Mouse (Mus musculus): ENCODE data around the gene Cdk10.
"Not testable (repeated sequence)": the region's sequence is repeated elsewhere in the genome, so short reads cannot be mapped to it uniquely, and the experiment has no call there.

Gene Cdk10

DNA sequence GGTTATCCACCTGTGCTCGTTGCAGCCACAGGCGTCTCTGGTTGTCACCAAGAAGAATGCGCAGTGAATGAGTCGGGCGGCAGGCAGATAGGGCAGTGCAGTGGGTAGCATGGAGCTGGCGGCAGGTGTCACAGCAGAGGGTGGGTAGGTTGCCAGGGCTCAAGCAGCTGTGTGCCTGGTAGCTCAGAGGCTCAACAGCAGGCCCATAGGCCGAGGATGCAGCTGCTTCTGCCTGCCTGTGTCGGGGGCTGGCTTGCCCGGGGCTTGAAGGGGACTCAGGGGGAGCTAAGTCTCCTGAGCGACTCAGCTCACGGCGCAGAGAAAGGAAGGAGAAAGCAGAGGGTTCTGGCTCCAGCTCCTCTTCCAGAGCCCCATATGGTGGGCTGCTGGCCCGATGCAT is 8.7 kb downstream of the Cdk10 start:
- DNase-seq (ENCODE audit: low spot score): no peak

DNA sequence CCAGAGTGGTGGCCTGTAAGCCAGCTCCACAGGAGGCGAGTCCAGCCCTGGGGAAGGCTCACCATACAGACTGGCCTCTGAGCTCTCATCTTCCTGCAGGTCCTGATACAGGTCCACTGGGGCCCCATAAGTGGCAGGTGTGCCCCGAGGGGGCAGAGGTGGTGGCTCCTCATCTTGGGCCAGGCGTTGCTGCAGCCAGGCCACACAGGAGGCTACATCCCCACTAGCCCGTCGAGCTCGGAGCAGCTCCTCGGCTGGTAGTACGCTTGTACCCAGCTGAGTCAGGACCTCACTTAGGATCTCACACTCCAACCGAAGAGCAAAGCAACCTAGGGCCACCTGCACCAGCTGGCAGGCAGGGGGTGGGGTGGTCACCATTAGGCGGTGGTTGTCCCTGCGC is 9.1 kb downstream of the Cdk10 start:
- DNase-seq (ENCODE audit: low spot score): no peak

DNA sequence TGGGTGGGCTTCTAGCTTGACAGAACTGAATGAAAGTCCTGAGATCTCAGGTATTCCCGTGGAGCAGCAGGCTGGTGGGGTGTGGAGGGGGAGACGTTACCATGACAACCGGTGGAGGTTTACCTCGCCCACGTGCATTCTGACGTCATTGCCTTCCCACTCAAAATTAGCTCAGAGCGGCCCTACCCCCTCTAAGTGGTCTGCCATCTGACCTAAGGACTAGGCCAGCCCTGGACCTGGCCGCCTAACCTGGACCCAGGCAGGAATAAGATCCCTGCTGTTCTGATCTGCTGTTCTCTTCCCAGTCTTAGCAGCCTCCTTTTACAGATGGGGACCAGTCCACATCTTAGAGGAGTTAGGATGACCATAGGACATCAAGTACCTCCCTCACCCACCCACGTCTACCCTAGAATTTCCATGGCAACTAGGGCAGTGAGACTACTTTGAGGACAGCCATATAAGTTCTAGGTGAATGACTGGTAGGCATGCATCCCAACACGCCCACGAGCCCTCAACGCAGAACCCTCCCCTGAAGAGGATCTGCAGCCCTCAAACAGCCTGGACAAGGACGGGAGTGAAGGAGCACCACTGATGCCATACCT is 10.4 kb downstream of the Cdk10 start:
- DNase-seq (ENCODE audit: low spot score): no peak

DNA sequence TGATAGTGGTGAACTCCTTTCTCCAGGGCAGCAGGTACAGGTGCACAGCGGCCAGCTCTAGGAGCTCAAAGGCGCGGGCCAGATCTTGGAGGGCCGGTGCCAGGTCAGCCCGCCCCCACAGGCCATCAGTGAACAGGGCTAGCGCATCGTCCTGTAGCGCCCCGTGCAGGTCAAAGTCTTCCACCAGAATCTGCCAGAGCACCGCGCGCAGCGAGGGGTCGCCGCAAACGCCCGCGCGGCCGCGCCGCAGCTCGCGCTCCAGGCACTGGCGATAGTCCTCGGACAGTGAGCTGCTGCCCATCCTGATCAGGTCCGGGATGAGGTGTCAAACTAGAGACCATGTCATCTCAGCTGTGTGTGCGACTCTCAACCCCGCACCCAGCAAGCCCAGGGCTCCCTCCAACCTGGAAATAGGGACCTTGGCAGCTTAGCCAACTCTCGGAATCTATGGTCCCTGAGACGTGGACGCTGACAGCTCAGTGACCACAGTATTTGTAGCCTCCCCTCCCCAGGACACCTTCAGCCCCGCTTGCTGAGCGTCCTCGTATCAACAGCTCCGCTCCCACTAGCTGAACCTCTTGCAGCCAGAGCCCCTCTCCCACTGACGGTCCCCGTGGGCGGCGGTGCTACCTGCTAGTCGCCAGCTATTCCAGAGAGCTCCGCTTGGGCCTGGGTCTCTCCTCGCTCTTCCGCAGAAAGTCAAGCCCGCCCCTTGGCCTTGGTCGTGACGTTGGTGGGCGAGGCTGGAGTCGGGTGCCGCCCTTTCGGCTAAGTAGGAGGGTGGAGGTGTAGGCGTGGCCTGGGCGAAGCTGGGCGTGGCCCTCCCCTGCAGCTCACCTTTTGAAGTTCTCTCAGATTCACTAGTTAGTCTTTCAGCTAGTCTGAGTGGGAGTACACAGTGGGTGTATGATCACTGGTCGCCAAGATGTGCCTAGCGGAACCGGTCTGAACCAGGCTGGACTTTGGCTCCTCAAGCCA is 11.2 kb downstream of the Cdk10 start, which contains the start of gene Spata2l:
TSS of gene Spata2l (minus strand) at position 714 of the 978 bp plus-strand sequence.
- peak; percentile 76 for DNase-seq (ENCODE audit: low spot score)

DNA sequence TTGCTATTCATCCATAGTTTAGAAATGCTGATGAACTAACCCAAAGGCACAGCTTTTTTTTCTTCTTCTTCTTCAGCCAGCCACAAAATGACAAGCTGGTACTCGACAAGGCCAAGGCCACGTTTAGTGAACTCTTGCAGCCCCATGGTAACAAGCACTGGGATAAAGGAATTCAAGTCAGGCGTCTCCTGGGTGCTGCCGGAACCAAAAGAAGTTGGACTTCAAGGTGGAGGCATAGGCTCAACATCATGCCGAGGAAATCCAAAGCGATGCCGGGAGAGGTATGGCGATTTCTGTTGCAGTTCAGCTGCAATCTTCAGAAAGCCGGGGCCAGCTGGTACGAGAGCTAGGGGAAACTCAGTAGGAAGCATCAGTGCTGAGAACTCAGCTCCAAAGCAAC is 14.8 kb downstream of the Cdk10 start:
- no peak for DNase-seq (ENCODE audit: low spot score)

DNA sequence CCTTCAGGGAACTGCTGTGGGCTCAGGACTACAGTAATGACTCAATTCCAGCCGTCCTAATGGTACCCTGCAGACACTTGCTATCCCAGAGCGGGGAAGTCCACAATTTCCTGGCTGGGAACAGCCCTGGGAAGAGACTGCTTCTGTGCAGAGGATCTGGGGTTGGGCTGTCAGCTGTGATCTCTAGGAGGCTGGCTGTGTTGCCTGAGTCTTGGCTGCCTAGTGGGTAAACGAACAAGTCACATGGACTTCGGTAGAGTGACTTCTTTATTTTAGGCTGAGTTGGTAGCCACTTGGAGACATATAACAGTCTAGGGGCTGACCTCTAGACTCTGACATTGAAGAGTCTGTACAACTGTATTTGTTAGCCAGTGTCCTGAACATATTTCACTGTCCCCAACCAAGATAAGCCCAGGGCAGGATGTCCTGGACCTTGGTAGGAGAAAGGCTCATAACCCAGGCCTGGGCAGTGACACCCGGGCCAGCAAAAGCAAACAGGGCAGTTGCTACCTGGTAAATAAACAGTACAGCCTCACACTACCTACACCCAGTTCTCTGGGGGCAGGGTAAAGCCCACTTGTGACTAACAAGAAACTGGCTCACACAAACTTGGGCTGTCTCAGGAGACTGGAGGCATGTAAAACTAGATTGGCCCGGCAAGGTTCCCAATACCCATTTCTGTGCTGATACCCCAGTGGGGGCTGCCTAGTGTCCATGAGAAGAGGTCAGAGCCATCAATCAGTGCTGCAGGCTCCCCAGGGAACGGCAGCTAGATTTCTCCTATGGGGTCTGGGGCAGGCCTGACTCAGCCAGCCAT is 17.7 kb downstream of the Cdk10 start:
- no peak for DNase-seq (ENCODE audit: low spot score)

DNA sequence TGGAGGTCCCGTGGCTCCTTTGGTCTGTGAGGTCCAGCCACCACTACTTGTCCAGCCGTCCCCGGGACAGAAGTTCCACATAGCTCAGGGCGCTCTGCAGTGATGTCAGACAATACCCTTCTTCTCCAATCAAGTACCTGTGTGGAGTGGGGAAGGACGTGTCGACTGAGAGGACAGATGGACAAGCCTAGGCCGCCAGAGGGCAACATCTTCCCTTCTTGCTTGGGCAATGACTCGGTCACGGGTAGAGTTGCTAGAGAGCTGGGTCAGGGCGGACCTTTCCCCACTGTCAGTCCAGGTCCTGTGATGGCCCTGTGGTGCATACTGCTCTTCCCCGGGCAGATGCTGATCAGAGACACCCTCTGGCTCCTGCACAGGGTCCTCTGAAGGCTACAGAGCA is 18.4 kb downstream of the Cdk10 start:
- DNase-seq (ENCODE audit: low spot score): no peak

DNA sequence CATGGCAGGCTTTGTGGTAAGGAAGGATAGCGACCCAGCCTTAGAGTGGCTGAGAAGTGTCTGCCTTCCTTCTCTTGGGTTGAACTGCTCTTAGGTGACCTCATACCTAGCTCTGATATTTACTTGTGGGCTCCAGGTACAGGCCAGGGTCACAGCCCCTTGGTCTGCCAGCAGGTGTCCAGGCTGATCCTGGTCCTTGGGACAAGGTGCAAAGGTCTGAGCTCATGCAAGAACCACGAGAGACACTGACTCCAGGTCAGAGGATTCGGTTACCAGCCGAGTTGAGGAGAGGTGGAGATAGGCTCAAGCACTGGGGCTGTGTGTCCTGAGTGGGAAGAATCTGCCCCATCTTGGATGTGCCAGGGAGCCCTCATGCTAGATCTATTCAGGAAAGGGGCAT is 19.7 kb downstream of the Cdk10 start:
- DNase-seq (ENCODE audit: low spot score): no peak

DNA sequence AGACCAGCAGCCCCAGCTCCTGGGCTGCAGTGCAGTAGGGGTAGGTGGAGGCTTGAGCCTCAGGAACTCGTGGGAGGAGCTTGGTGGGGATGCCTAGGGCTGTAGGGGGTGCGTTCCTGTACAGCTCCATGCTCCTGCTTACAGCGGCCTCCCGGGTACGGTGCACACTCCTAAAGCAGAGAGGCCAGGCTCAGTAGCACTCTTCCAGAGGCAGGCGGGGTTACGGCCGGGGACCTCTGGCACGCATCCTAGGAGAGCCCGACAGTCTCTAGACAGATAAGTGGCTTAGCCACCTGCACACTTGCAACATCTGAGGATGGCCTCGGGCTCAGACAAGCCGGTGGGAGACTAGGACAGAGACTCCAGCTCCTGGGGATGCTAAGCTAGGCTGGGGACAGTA is 20.9 kb downstream of the Cdk10 start:
- DNase-seq (ENCODE audit: low spot score): no peak

DNA sequence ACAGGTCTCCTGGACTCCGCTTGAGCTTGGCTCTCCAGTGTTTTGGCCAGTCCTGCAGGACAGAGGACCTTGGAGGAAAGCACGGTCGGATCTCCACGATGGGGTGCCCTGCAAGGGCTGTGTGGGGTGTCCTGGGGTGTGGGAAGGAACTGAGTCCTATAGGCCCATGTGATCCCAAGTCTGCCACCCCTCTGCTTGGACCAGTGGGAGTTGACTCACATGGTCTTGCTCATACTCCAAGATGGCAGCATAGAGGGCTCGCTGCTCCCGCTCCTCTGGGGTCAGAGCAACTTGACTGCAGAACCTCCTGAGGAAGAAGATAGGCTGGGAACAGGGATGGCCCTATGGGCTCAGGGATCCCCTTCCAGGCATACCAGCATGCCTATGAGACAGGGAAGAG is 23.1 kb downstream of the Cdk10 start:
- DNase-seq (ENCODE audit: low spot score): no peak

DNA sequence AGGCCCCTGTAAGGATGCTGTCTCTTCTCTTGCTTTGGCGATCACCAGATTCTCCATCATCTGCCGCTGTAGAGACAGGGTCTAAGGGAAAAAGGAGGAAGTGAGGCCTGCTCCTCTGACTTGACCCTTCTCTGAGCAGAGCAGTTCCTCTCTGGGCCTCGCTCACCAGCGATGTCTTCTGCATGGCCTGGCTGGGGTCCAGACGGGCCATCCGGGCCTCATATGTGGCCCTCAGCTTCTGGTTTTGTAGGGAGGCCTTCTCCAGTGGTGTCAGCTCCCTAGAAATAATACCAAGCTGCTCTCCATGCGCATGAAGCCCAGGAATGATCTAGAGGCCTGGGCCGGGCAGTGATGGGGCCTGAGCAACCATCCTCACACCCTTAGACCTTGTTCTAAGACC is 24.0 kb downstream of the Cdk10 start:
- DNase-seq (ENCODE audit: low spot score): no peak

DNA sequence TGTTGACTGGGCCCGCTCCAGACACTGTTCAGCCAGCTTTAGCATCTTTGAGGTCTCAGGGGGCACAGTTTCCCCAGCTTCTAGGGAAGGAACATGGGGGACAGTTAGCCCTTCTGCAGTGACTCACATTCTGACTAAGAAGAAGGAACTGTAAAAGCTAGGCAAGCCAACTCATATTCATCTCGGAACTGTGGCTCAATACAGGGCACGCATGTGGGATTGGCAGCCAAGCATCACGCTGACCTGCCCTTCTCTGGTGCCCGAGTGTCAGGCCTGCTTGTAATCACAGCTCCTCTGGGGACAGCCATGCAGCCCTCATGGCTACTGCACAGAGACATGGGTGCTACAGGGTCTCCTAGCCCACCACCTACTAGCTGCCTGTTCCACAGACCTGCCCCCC is 26.3 kb downstream of the Cdk10 start:
- DNase-seq (ENCODE audit: low spot score): no peak

DNA sequence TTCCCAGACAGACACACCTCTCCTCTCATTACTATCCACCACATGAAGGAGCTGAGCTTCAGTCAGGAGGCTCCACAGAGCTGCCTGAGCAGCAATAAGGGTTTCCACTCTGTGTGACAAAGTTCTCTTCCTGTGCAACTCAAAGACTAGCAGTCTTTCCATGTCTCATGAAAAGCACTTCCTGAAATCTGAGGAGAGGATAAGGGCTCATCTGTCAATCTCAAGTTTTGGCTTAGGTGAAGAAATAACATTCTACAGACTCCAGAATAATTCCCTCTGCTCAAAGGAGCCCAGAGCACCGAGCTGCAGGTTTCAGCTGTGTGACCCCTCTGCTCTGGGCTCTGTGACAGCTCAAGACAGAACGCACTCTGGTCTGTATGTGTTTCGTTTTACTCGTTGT is 28.3 kb downstream of the Cdk10 start:
- no peak for DNase-seq (ENCODE audit: low spot score)

DNA sequence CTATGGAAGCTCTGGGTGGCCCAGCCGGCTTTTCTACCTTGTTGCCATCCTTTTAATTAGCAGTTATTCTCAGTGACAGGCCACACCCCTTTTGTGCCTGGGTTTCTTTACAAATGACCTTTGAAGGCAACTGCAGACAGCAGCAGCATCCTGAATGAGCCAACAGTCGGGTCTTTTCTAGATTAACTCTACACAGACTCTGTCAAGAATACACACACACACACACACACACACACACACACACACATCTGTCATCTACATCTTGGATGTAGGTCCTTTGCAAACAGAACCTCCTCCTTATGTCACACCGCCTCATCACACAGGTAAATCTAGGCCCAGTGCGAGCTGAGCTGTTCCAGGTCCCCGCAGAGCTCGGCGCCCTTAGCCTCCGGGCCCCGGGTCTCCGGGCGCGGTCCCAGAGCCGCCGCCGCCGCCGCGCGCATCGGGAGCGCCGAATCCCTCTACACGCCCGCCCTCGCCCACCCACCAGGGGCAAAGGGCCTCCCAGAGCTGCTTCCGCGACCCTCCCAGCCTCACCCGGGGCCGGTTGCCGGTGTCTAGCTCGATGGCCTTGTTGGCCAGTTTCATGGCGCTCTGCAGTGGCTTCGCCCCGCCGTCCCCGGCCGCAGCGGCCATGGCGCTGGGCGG is 28.9 kb downstream of the Cdk10 start:
- DNase-seq (ENCODE audit: low spot score): peak; percentile 36

DNA sequence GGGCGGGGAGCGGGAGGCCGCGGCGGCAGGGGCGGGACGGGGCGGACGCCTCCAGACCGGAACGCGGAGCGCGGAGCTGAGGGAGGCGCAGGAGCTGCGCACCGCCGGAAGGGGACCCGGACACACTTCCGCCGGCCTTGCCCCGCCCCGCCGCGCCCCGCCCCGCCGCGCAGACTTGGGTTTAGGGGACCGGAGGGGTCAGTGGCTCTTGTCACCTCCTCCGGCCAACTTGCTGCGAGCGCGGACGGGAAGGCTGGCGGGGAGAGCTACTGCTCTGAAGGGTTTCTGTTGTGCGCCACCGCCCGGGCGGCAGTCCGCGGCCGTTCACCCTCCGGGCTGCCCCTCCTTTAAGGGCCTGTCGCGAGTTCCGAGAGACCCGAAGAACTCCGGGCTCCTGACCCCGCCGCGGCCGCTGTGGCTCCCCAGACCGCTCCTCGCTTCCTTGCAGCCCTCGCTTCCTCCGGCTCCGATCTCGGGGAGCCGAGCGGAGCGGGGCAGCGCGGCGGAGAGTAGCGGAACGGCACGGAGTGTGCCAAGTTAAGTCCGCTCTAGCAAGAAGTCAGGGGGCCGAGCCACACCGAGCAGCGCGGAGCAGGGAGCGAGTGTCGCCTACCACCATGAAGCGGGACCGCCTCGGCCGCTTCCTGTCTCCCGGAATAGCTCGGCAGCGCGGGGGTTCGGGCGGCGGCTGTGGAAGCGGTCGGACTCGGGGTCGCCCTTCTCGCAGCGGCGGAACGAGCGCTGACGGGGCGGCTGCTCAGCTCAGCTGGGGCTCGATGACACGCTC is 29.6 kb downstream of the Cdk10 start, which contains the start of the genes Zfp276 and Vps9d1:
TSS of gene Zfp276 (plus strand) at position 97 of the 787 bp plus-strand sequence.
TSS of gene Vps9d1 (minus strand) at position 250 of the 787 bp plus-strand sequence.
- DNase-seq (ENCODE audit: low spot score): peak; percentile 79

DNA sequence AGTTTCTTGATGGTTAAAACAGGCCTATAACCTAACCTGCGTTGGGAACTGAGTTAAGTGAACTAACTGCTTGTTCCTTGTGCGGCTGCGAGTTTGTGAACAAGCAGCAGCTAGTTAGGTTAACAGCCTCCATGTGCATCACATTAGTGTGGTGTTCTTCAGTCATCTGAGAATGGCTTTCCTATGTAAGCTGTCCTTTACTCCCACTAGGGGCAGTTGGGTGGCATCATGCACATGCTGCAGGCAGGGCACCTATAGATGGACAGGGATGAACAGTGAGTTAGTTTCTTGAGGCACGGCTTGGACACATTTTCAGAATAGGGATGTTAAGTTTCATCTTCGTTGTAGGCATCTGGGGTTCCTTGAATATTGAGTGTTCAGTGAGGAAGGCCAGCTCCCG is 30.5 kb downstream of the Cdk10 start:
- DNase-seq (ENCODE audit: low spot score): no peak

DNA sequence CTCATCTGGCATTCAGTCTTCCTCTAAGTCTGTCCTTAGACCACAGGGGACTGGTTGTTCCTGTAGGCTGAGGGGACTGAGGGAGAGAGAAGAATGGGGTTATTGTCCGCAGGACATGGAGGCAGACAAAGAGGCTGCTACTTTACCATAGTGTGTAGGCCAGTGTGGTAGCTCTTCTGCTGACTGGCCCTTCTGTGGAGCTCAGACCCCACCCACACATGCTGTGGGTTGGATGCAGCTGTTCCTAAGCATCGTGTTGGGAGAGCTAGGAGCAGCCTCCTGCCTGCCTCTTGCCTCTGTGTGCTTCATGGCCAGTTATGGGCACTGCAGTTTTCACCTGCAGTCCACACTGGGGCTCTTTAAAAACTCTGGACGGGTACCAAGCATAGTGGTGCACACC is 32.5 kb downstream of the Cdk10 start:
- no peak for DNase-seq (ENCODE audit: low spot score)

DNA sequence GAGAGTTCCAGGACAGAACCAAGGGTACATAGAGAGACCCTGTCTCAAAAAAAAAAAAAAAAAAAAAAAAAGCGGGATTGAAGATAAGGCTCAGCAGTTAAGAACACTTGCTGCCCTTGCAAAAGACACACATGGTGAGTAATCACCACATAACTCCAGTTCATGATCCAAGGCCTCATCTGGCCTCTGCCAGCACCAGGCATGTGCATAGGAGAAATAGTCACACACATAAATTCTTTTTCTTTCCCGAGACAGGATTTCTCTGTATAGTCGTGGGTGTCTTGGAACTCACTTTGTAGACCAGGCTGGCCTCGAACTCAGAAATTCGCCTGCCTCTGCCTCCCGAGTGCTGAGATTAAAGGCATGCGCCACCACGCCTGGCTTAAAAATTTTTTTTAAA is 33.0 kb downstream of the Cdk10 start:
- DNase-seq (ENCODE audit: low spot score): not testable (repeated sequence)

DNA sequence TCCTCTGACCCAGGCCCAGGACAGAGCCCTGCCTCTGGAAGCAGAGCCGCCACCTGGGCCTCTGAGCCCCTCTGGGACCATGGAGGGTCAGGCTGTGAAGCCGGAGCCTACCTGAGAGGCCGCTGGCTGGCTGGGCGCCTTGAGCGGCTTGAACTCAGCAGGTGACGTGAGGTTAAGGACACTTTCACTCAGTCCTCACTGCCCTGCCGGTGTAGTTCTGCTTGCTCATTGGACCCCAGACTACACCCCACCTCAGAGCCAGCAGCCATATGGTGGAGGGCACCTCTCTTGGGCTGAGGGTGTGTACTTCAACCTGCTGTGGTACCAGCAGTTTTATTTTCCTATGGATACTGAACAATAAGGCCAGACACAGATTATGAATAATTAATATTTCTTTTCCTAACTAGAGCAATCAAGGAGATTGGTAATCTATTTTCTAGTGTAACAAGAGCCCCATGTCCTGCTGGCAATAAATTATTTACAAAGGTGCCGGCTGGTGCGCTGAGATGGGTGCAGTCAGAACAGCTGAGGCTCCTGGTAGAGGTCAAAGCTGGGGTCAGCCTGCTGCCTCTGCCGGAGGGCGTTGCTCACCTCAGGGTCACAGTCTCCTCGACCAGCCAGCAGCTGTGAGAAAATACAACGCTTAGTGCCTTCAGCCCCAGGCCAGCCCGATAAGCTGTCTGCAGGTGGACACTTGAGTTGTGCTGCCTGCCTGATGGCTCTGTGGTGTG is 43.4 kb downstream of the Cdk10 start:
- DNase-seq (ENCODE audit: low spot score): no peak

DNA sequence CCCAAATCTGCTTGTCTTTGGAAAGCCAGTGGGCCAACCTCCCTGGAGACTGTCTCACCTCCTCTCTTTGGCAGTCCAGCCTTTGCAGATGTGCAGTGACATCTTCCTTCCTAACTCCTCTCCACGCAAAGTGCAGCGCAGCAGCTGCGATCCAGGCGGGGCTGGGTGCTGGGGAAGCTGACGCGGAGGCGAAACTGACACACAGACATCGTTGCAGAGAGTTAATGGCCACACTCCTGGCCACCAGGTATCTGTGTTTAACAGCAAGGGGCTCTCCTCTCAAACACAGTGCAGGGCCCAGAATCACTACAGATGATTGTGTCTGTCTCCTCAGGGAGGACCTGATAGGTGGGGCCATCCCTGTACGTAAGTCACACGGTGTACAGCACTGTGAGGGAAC is 46.5 kb downstream of the Cdk10 start:
- no peak for DNase-seq (ENCODE audit: low spot score)
